Mouse (Mus musculus): ENCODE measurements around the gene Slc39a3. TPM values are rescaled to one million over a fixed set of nuclear protein-coding genes. Genes with fewer than 3 reads are reported as not detected.

Gene Slc39a3
- polyA plus RNA-seq, 1 experiment from 2014 or later, result 18.2 TPM

DNA sequence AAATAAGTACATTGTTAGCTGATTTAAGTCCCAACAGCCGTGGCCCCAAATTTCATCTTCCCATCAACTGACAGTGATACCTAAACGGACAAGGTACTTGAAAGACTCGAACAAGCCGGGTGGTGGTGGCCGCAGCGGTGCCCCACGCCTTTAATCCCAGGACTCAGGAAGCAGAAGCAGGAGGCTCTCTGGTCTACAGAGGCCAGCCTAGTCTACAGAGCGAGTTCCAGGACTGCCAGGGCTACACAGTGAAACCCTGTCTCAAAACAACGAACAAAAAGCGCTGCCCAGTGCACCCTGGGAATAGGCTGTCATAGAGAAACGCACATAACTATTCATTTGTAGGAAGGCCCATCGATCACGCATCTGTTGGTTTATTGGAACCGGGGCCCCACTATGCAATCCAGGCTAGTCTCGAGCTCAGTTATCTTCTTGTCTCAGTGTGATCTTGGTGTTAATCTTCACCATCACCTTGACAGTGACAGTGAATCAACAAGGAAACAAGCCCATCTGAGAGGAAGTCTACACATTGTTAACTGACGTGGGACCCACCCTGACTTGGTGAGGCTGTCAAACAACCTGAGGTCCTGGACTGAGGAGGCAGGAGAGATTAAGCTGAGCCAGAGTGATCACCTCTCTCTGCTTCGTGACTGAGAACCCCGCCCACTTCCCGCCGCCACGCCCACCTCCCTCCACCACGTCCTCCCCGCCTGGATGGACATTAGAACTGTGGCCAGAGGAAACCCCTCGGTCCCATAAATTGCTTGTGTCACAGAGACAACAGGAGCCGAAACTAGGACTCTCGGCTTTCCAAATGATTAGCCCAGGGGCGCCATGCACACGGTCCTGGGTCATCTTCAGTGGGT, 36.8 kb downstream of the Slc39a3 start:
- Histone ChIP-seq H3K9me3 (replicated peaks; ENCODE audit: control insufficient read depth, low read length) (no peaks in the 10 kb centered on the region), H3K36me3 (ENCODE audit: control insufficient read depth, insufficient read depth, low read length) (no peaks in the 10 kb centered on the region), H3K9ac (ENCODE audit: low read length) (no peak overlapping the region), H3K4me2 (ENCODE audit: low read depth, low read length) (no peak overlapping the region), H3K27ac (ENCODE audit: low read length) (no peak overlapping the region), H3K4me3 (replicated peaks; ENCODE audit: low read length) (no peak overlapping the region), H3K27me3 (ENCODE audit: control insufficient read depth, insufficient read depth, low read length) (no peaks in the 10 kb centered on the region; the same call in 1 of the 2 replicates), H3K4me1 (ENCODE audit: control insufficient read depth, insufficient read depth, low read length) (peaks cover 4% of the 10 kb centered on the region; the same call in 1 of the 2 replicates)
- 38% methylated on average over 28 of the region's 28 CpGs for WGBS
- ATAC-seq (ENCODE audit: insufficient read depth, low FRiP score), result no peak

DNA sequence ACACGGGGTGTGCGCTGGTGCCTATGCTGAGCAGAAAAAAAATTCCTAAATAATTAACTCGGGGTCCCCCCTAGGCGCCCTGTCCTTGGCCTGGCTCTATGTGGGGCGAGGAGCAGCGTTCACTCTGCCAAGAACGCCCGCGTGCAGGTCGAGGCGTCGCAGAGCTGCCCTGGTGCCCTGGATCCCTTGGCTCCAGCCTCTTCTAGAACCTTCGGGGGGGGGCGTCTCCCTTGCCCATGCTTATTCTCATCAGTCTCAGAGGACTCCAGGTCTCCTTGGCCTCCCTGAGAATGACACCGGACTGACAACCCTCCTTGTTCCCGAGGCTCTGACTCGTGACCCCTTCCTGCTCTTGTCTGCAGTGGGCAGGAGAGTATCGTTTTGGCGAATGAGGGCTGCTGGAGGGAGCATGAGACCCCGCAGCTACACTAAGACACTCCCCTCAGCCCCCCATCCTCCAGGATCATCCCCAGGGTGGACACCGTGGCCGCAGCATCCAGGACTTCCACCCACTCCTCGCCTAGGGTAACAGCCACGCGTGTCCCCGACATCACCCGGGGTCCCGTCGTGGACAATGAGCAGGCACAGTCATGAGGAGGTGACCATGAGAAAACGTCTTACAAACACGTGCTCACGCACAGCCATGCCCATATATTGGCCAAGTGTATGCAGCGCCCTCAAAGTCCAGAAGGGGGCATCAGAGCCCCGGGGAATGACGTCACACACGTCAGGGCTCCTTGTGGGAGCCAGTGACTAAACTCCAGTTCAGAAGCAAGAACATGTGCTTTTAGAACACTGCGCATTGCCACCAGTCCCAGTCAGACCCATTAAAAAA, 37.6 kb downstream of the Slc39a3 start:
- peak overlapping the region; percentile 59 for H3K9ac ChIP-seq (ENCODE audit: low read length)
- no peaks in the 10 kb centered on the region; the same call in 1 of the 2 replicates for H3K27me3 ChIP-seq (ENCODE audit: control insufficient read depth, insufficient read depth, low read length)

DNA sequence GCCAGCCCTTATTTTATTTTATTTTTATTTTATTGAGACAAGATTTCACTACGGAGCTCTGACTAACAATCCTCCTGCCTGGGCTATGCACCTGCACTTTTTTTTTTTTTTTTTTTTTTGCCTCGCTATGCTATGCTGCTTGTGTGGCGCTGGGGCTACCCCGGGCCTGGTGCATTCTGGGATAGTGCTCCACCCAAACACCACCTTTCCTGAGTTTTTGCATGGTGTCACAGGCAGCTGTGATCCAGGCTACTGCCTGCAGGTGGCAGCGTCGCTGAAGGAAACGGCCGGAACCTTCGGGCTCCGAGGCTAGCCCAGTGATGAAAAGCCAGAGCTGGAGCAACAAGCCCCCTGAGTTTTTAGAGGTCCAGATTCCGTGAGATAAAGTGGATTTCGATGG, 38.4 kb downstream of the Slc39a3 start:
- Histone ChIP-seq H3K4me1 (ENCODE audit: control insufficient read depth, insufficient read depth, low read length) (peaks cover 4% of the 10 kb centered on the region; the same call in 1 of the 2 replicates), H3K9me3 (replicated peaks; ENCODE audit: control insufficient read depth, low read length) (no peaks in the 10 kb centered on the region), H3K27me3 (ENCODE audit: control insufficient read depth, insufficient read depth, low read length) (no peaks in the 10 kb centered on the region; the same call in 1 of the 2 replicates), H3K4me3 (replicated peaks; ENCODE audit: low read length) (no peak overlapping the region), H3K27ac (ENCODE audit: low read length) (no peak overlapping the region), H3K9ac (ENCODE audit: low read length) (no peak overlapping the region), H3K36me3 (ENCODE audit: control insufficient read depth, insufficient read depth, low read length) (no peaks in the 10 kb centered on the region), H3K4me2 (ENCODE audit: low read depth, low read length) (no peak overlapping the region)
- WGBS, result 12% methylated on average over 12 of the region's 12 CpGs
- no peak; the same call in 1 of the 2 replicates for ATAC-seq (ENCODE audit: insufficient read depth, low FRiP score)

More for the DNA sequence above, 37.6 kb downstream of the Slc39a3 start:
- no peak overlapping the region; the same call in 1 of the 2 replicates for H3K4me2 ChIP-seq (ENCODE audit: low read depth, low read length)
- peaks cover 4% of the 10 kb centered on the region; the same call in 1 of the 2 replicates for H3K4me1 ChIP-seq (ENCODE audit: control insufficient read depth, insufficient read depth, low read length)
- no peak overlapping the region for H3K4me3 ChIP-seq (replicated peaks; ENCODE audit: low read length)
- no peaks in the 10 kb centered on the region for H3K9me3 ChIP-seq (replicated peaks; ENCODE audit: control insufficient read depth, low read length)
- no peaks in the 10 kb centered on the region for H3K36me3 ChIP-seq (ENCODE audit: control insufficient read depth, insufficient read depth, low read length)
- ATAC-seq (ENCODE audit: insufficient read depth, low FRiP score), result peak; percentile 49; the same call in 1 of the 2 replicates
- 24% methylated on average over 37 of the region's 37 CpGs for WGBS
- H3K27ac ChIP-seq (ENCODE audit: low read length), result no peak overlapping the region

DNA sequence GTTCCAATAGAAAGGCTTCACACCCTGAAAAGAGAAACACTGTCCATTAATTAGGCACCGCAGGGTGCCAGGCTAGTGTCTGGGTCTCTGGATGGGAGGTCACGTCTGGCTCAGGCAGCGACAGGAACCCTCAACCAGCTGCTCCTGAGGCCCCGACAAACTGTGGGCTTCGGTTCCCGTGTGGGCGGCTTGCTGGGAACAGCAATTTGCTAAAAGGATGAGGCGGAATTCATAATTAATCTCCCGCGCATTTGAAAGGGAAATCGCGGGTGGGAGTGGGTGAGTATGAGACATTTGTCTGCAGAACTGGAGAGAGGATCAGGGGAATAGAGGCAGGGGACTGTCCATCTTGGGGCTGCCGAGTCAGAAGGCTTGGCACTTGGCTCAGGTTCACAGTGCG, 39.2 kb downstream of the Slc39a3 start:
- ATAC-seq (ENCODE audit: insufficient read depth, low FRiP score), result no peak
- peaks cover 4% of the 10 kb centered on the region; the same call in 1 of the 2 replicates for H3K4me1 ChIP-seq (ENCODE audit: control insufficient read depth, insufficient read depth, low read length)
- H3K27ac ChIP-seq (ENCODE audit: low read length), result no peak overlapping the region
- H3K9ac ChIP-seq (ENCODE audit: low read length), result no peak overlapping the region
- H3K4me2 ChIP-seq (ENCODE audit: low read depth, low read length), result no peak overlapping the region
- no peaks in the 10 kb centered on the region; the same call in none of the 2 replicates for H3K27me3 ChIP-seq (ENCODE audit: control insufficient read depth, insufficient read depth, low read length)
- no peaks in the 10 kb centered on the region for H3K36me3 ChIP-seq (ENCODE audit: control insufficient read depth, insufficient read depth, low read length)
- no peaks in the 10 kb centered on the region for H3K9me3 ChIP-seq (replicated peaks; ENCODE audit: control insufficient read depth, low read length)
- no peak overlapping the region for H3K4me3 ChIP-seq (replicated peaks; ENCODE audit: low read length)
- 38% methylated on average over 14 of the region's 14 CpGs for WGBS

DNA sequence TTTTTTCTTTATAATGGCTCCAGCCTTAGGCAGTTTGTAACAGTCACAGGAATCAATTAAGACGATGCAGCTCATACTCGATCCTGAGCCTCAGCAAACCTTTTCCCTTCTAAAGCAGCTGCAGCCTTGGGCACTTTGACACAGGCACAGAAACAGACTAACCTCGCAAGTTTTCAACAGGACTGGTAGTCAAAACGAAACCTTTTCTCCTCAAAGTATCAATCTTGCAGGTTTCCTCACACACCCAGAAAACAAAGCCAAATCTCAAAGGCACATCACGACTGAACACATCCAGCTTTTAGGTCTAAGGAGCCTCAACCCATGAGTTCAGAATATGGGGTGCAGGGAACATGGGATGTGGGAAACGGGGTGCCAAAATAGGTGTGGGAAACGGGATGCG, 39.9 kb downstream of the Slc39a3 start:
- H3K27ac ChIP-seq (ENCODE audit: low read length), result no peak overlapping the region
- H3K4me2 ChIP-seq (ENCODE audit: low read depth, low read length), result no peak overlapping the region
- no peaks in the 10 kb centered on the region for H3K9me3 ChIP-seq (replicated peaks; ENCODE audit: control insufficient read depth, low read length)
- H3K4me3 ChIP-seq (replicated peaks; ENCODE audit: low read length), result no peak overlapping the region
- H3K36me3 ChIP-seq (ENCODE audit: control insufficient read depth, insufficient read depth, low read length), result no peaks in the 10 kb centered on the region
- no peak overlapping the region for H3K9ac ChIP-seq (ENCODE audit: low read length)
- no peak for ATAC-seq (ENCODE audit: insufficient read depth, low FRiP score)
- 78% methylated on average over 8 of the region's 8 CpGs for WGBS
- peaks cover 4% of the 10 kb centered on the region; the same call in 1 of the 2 replicates for H3K4me1 ChIP-seq (ENCODE audit: control insufficient read depth, insufficient read depth, low read length)
- H3K27me3 ChIP-seq (ENCODE audit: control insufficient read depth, insufficient read depth, low read length), result no peaks in the 10 kb centered on the region; the same call in none of the 2 replicates

DNA sequence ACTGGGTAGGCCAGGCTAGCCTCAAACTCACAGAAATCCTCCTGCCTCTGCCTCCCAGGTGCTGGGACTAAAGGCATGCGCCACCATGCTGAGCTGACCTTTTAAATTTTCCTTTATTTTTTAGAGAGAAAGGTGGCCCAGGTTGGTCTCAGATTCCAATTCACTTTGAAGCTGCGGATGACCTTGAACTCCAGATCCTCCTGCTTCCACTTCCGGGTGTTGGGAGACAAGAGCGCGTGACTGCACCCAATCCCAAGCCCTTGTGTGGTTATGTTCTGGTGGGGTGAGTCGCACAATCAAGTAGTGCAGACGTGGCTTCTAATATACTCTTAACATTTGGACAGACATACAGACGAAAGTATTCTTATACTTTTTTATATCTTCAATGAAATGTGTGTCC, 40.7 kb downstream of the Slc39a3 start:
- 91% methylated on average over 8 of the region's 8 CpGs for whole genome bisulfite sequencing
- no peak overlapping the region for H3K27ac ChIP-seq (ENCODE audit: low read length)
- no peak for ATAC-seq (ENCODE audit: insufficient read depth, low FRiP score)
- no peak overlapping the region for H3K9ac ChIP-seq (ENCODE audit: low read length)
- H3K27me3 ChIP-seq (ENCODE audit: control insufficient read depth, insufficient read depth, low read length), result no peaks in the 10 kb centered on the region; the same call in none of the 2 replicates
- H3K4me3 ChIP-seq (replicated peaks; ENCODE audit: low read length), result no peak overlapping the region
- no peaks in the 10 kb centered on the region for H3K36me3 ChIP-seq (ENCODE audit: control insufficient read depth, insufficient read depth, low read length)
- H3K4me1 ChIP-seq (ENCODE audit: control insufficient read depth, insufficient read depth, low read length), result peaks cover 4% of the 10 kb centered on the region; the same call in 1 of the 2 replicates
- H3K4me2 ChIP-seq (ENCODE audit: low read depth, low read length), result no peak overlapping the region
- no peaks in the 10 kb centered on the region for H3K9me3 ChIP-seq (replicated peaks; ENCODE audit: control insufficient read depth, low read length)

DNA sequence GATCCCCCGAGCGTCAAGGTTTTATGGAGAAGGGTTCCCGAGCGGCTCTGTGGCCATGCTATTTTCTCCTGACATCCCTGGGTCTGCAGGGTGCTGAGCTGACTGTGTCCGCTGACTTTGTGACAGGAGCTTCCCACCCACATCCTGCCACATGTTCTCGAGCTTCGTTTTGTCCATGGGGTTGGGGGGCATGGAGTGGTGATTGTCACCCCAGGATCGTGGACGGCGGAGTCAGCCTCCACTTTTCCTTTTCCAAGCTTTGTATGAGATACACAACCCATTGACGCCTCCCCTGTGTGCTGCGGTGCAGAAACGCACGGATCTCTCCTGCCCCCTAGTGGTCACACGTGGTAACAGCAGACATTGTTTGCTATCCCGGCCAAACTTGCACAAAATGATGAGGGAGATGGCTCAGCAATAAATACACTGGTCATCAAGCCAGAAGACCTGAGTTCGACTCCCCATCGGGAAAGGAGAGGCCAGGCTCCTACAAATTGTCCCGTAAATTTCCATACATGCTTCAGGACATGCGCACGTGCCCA, 42.1 kb downstream of the Slc39a3 start:
- H3K27me3 ChIP-seq (ENCODE audit: control insufficient read depth, insufficient read depth, low read length), result no peaks in the 10 kb centered on the region; the same call in none of the 2 replicates
- H3K9ac ChIP-seq (ENCODE audit: low read length), result peak overlapping the region; percentile 45; the same call in 1 of the 2 replicates
- peaks cover 4% of the 10 kb centered on the region; the same call in 1 of the 2 replicates for H3K4me1 ChIP-seq (ENCODE audit: control insufficient read depth, insufficient read depth, low read length)
- H3K4me3 ChIP-seq (replicated peaks; ENCODE audit: low read length), result no peak overlapping the region
- WGBS, result 11% methylated on average over 21 of the region's 21 CpGs
- no peak overlapping the region for H3K27ac ChIP-seq (ENCODE audit: low read length)
- H3K36me3 ChIP-seq (ENCODE audit: control insufficient read depth, insufficient read depth, low read length), result no peaks in the 10 kb centered on the region
- ATAC-seq (ENCODE audit: insufficient read depth, low FRiP score), result no peak
- no peaks in the 10 kb centered on the region for H3K9me3 ChIP-seq (replicated peaks; ENCODE audit: control insufficient read depth, low read length)
- peak overlapping the region; percentile 32 for H3K4me2 ChIP-seq (ENCODE audit: low read depth, low read length)

DNA sequence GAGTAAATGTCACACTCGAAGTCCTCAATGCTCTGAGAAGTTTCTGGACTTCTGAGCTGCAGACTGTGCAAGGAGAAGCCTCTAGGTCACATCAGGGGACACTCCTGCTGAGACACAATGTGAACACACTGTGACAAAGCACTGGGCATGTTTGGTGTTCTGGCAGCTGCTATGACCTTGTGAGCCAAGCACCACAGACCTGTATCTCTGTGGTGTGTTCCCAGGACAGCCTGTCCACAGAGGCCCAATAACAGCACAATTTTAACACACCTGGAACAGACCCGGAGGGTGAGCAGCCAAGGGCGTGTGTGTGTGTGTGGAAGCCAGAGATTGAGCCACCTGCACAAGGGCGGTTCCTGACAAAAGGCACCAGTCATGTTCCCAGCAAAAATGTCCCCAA, 42.6 kb downstream of the Slc39a3 start:
- Histone ChIP-seq H3K9ac (ENCODE audit: low read length) (peak overlapping the region; percentile 45; the same call in 1 of the 2 replicates), H3K27me3 (ENCODE audit: control insufficient read depth, insufficient read depth, low read length) (no peaks in the 10 kb centered on the region; the same call in none of the 2 replicates), H3K4me2 (ENCODE audit: low read depth, low read length) (no peak overlapping the region), H3K4me1 (ENCODE audit: control insufficient read depth, insufficient read depth, low read length) (peaks cover 1% of the 10 kb centered on the region; the same call in 1 of the 2 replicates), H3K4me3 (replicated peaks; ENCODE audit: low read length) (no peak overlapping the region), H3K9me3 (replicated peaks; ENCODE audit: control insufficient read depth, low read length) (no peaks in the 10 kb centered on the region), H3K36me3 (ENCODE audit: control insufficient read depth, insufficient read depth, low read length) (no peaks in the 10 kb centered on the region), H3K27ac (ENCODE audit: low read length) (no peak overlapping the region)
- 42% methylated on average over 4 of the region's 4 CpGs for WGBS
- no peak for ATAC-seq (ENCODE audit: insufficient read depth, low FRiP score)

All from stomach, embryonic 16.5 days (tissue).